Mouse (Mus musculus): ENCODE measurements around the gene Dab1.

DNA sequence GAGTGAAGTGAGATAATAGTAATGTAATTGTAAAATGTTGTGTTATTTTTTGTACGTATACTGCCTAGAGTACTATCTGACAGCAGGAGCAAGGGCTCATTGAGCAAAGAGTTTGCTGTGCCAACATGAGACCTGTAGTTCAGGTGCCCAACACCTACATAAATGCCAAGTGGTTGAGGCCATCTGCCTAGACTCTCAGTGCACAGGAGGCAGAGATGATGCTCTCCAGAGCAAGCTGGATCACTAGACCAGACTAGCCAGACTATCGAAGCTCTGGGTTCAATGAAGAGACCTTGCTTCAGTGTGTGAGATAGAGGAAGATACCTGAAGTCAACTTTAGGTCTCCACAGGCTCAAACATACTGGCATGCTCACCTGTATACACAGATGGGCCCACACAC lies 799.2 kb downstream of the Dab1 start:
- TF ChIP-seq CTCF (IDR thresholded peaks at IDR 0.05; ENCODE audit: insufficient read depth, low read depth, low read length) (no peak), POLR2A (IDR thresholded peaks at IDR 0.05; ENCODE audit: insufficient read depth, low read depth, low read length) (no peak)

Measured in olfactory bulb, adult 2 months (tissue).